Mouse (Mus musculus) kidney, embryonic 16.5 days (tissue): ENCODE results near the gene Patl2. TPM values are rescaled to one million over a fixed set of nuclear protein-coding genes. Genes with fewer than 3 reads are reported as not detected.

ENCODE experiments used
- ATAC-seq: fragments of 200-750 bp; cut with Nextera tagmentation; 2 replicates; pipeline ENCODE4 v1.8.0; 2017; ENCODE audit warnings: moderate TSS enrichment; ENCODE audit not compliant: low FRiP score, low TSS enrichment
- H3K27ac ChIP-seq: fragments of 300-500 bp; sonication (generic); 2 replicates; pipeline ENCODE4 v1.5.1; 2014; ENCODE audit warnings: low read length
- H3K27me3 ChIP-seq: fragments of 300-500 bp; sonication (generic); 2 replicates; pipeline ENCODE4 v1.6.1; 2014; ENCODE audit warnings: low read length, control low read depth, mixed read lengths; ENCODE audit not compliant: insufficient read depth
- H3K36me3 ChIP-seq: fragments of 300-500 bp; sonication (generic); 2 replicates; pipeline ENCODE4 v1.6.1; 2014; ENCODE audit warnings: low read length, control low read depth, mixed read lengths; ENCODE audit not compliant: insufficient read depth
- H3K4me1 ChIP-seq: fragments of 300-500 bp; sonication (generic); 2 replicates; pipeline ENCODE4 v1.6.1; 2014; ENCODE audit warnings: low read length, control low read depth, mixed read lengths; ENCODE audit not compliant: insufficient read depth
- H3K4me2 ChIP-seq: fragments of 300-500 bp; sonication (generic); replicated peaks from 2 replicates; pipeline ENCODE4 v1.6.1; 2014; ENCODE audit warnings: low read depth, low read length
- H3K4me3 ChIP-seq: fragments of 300-500 bp; sonication (generic); 2 replicates; pipeline ENCODE4 v1.5.1; 2014; ENCODE audit warnings: mild to moderate bottlenecking, low read length
- H3K9ac ChIP-seq: fragments of 300-500 bp; sonication (generic); replicated peaks from 2 replicates; pipeline ENCODE4 v1.6.1; 2014; ENCODE audit warnings: low read length
- H3K9me3 ChIP-seq: fragments of 300-500 bp; sonication (generic); 2 replicates; pipeline ENCODE4 v1.6.1; 2016; ENCODE audit warnings: low read length, control low read depth
- WGBS: fragments of 180-500 bp; shearing (Covaris S2); extraction: QIAGEN DNeasy Blood & Tissue Kit; methylation state at CpG from one replicate; pipeline ENCODE4 v1.1.7; 2014; 5-methylcytosine and 5-hydroxymethylcytosine counted together
- polyA plus RNA-seq: library from polyadenylated mRNA; unstranded; fragments of >200 nt; fragmentation: Nextera tagmentation; extraction: Ambion mirVana; gene quantifications from 2 replicates; pipeline ENCODE4 v1.2.1, GENCODE M21; 2015

Gene Patl2
- polyA plus RNA-seq, 1 experiment from 2014 or later: not detected

- under 1% methylated on average over 40 of the region's 40 CpGs for WGBS
- peak within 1 kb of the TSS; percentile 58 for H3K27ac ChIP-seq
- peaks cover 3% of the 10 kb centered on the region; the same call in 1 of the 2 replicates for H3K4me1 ChIP-seq
- peak; percentile 98 for ATAC-seq
- H3K4me3 ChIP-seq: peak within 1 kb of the TSS; percentile 71
- H3K36me3 ChIP-seq: no peaks in the 10 kb centered on the region
- peak within 1 kb of the TSS; percentile 86 for H3K9ac ChIP-seq
- H3K9me3 ChIP-seq: no peaks in the 10 kb centered on the region
- H3K27me3 ChIP-seq: no peaks in the 10 kb centered on the region
- peak within 1 kb of the TSS; percentile 81 for H3K4me2 ChIP-seq
Measured at GRCm38 (mm10) chr2:122147508-122148241, 38.3 kb downstream of the Patl2 start, which contains the start of gene B2m. B2m (plus strand) TSS chr2:122147686.

GRCm38 (mm10) chr2:122146687-122147086, 39.3 kb downstream of the Patl2 start:
- H3K4me3 ChIP-seq: no peak overlapping the region
- WGBS: 75% methylated on average over 6 of the region's 6 CpGs
- no peak overlapping the region for H3K4me2 ChIP-seq
- ATAC-seq: no peak
- no peak overlapping the region for H3K27ac ChIP-seq
- no peaks in the 10 kb centered on the region for H3K27me3 ChIP-seq
- peaks cover 3% of the 10 kb centered on the region; the same call in 1 of the 2 replicates for H3K4me1 ChIP-seq
- H3K36me3 ChIP-seq: no peaks in the 10 kb centered on the region
- no peaks in the 10 kb centered on the region for H3K9me3 ChIP-seq
- H3K9ac ChIP-seq: no peak overlapping the region

DNA sequence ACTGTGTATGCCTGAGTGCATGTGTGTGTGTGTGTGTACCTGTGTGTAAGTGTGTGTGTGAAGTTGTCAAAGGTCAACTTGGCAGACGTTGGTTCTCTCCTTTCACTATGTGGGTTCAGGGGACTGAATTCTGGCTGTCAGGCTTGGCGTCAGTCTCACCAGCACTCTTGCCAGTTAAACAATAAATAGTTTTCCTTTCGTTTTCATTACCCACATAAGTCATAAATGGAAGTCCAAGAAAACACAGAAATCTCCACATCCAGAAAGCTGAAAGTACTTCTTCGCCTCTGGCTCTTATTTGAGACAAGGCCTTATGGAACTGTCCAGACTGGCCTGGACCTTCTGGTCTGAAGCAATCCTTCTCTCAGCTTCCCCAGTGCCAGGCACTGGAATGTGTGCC, 40.2 kb downstream of the Patl2 start:
- 73% methylated on average over 4 of the region's 4 CpGs for WGBS
- Histone ChIP-seq H3K9me3 (no peaks in the 10 kb centered on the region), H3K4me1 (peaks cover 3% of the 10 kb centered on the region; the same call in 1 of the 2 replicates), H3K9ac (no peak overlapping the region), H3K4me3 (no peak overlapping the region), H3K27me3 (no peaks in the 10 kb centered on the region), H3K36me3 (no peaks in the 10 kb centered on the region), H3K27ac (no peak overlapping the region), H3K4me2 (no peak overlapping the region)
- no peak for ATAC-seq

DNA sequence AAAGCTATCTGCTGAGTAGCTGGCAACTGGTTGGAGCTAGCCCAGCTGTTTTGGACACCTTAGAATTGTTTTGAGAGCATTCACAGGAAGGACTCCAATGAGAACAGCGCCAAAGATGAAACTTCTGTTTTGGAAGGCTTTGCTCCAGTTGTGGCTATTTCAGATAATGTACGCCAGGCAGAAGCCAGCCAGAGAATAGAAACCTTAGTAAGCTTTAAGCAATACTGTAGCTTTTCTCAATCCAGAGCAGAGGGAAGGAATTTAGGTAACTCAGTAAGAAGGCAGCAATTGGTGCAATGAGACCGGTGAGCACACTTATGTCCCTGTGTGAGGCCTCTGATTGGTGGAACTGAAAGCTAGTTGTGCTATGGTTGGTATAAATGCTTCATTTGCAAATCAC, 42.9 kb downstream of the Patl2 start:
- Histone ChIP-seq H3K36me3 (no peaks in the 10 kb centered on the region), H3K4me2 (no peak overlapping the region), H3K27me3 (no peaks in the 10 kb centered on the region), H3K4me1 (0 out of 2 replicates have a peak, but pooled peaks cover 3% of the 10 kb centered on the region), H3K27ac (no peak overlapping the region), H3K4me3 (no peak overlapping the region), H3K9me3 (no peaks in the 10 kb centered on the region), H3K9ac (no peak overlapping the region)
- whole genome bisulfite sequencing: 92% methylated on average over 3 of the region's 3 CpGs
- ATAC-seq: no peak

- ATAC-seq: no peak
- no peaks in the 10 kb centered on the region for H3K36me3 ChIP-seq
- H3K27ac ChIP-seq: no peak overlapping the region
- no peaks in the 10 kb centered on the region for H3K4me1 ChIP-seq
- H3K9ac ChIP-seq: no peak overlapping the region
- H3K9me3 ChIP-seq: no peaks in the 10 kb centered on the region
- no peak overlapping the region for H3K4me3 ChIP-seq
- WGBS: 78% methylated on average over 5 of the region's 5 CpGs
- H3K27me3 ChIP-seq: no peaks in the 10 kb centered on the region
- H3K4me2 ChIP-seq: no peak overlapping the region
Measured at GRCm38 (mm10) chr2:122141332-122141967, 44.5 kb downstream of the Patl2 start.

DNA sequence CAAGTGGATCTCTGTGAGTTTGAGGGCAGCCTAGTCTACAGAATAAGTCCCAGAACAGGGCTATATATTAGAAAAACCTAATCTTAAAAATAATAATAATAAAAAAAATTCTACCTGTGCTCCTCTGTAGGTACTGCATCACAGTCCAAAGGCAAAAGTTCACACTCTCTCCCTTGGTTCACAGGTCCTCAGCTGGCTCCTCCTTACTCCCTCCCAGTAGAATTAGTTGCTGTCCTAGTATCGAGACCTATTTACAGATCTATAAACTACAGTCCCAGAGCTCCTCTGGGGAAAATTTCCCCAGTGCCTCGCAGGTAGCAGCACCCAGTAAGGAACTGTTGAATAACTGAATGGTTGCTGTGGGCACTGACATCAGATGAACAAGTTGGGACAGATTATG, 45.2 kb downstream of the Patl2 start:
- no peak overlapping the region for H3K27ac ChIP-seq
- WGBS: 76% methylated on average over 2 of the region's 2 CpGs

DNA sequence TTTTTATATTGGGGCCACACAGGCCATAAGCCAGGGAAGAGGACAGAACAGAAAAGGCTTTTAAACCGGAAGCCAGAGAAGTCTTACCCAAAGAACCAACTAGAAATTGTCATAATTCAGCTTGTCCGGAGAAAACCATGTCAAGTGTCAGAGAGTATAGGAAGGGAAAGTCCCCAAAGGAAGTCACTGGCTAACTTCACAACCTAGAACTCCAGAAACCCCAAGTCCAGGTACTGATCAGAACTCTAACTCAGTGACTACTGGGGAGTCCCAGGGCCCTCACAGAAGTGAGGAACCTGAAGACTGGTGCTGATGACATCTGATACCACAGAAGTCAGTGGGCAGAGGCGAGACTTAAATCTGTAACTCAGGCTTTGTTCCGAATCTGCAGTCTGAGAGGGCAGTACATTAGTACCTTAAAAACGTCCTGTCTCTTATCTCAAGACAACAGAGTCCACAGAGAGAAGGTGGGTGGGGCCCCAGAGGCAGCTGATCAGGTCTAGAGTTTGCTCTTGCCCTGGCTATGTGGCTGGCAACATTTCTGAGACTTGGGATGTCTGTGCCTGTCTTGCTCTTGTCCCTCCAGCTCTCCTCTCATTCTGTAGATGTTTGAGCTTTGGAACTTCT, 48.0 kb downstream of the Patl2 start:
- no peak for ATAC-seq
- Histone ChIP-seq H3K27ac (no peak overlapping the region), H3K4me3 (no peak overlapping the region), H3K27me3 (no peaks in the 10 kb centered on the region), H3K9ac (no peak overlapping the region), H3K36me3 (no peaks in the 10 kb centered on the region), H3K9me3 (no peaks in the 10 kb centered on the region), H3K4me2 (no peak overlapping the region), H3K4me1 (no peaks in the 10 kb centered on the region)
- 41% methylated on average over 5 of the region's 5 CpGs for WGBS

More for the DNA sequence above, 45.2 kb downstream of the Patl2 start:
- Histone ChIP-seq H3K9ac (no peak overlapping the region), H3K4me2 (no peak overlapping the region), H3K27me3 (no peaks in the 10 kb centered on the region), H3K9me3 (no peaks in the 10 kb centered on the region), H3K36me3 (no peaks in the 10 kb centered on the region), H3K4me3 (no peak overlapping the region), H3K4me1 (no peaks in the 10 kb centered on the region)
- ATAC-seq: no peak

GRCm38 (mm10) chr2:122132618-122133017, 53.4 kb downstream of the Patl2 start:
- WGBS: 73% methylated on average over 2 of the region's 2 CpGs
- ATAC-seq: no peak

DNA sequence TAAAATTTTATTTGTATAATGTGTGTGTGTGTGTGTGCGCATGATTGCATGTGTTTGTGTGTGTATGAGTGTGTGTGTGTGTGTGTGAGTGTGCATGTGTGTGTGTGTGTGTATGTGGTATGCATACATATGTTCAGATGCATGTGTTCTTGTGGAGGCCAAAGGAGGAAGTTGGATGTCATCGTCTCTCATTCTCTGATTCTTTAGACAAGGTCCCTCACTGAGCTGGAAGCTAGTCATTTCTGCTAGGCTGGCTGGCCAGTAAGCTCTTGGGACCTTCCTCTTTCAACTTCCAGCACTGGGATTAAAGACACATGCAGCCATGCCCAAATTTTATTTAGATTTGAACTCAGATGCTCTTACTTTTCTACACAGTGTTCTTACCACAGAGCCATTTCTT, 53.9 kb downstream of the Patl2 start:
- Histone ChIP-seq H3K36me3 (no peaks in the 10 kb centered on the region), H3K9ac (no peak overlapping the region), H3K4me2 (no peak overlapping the region), H3K27ac (no peak overlapping the region), H3K9me3 (no peaks in the 10 kb centered on the region), H3K4me1 (no peaks in the 10 kb centered on the region), H3K4me3 (no peak overlapping the region), H3K27me3 (no peaks in the 10 kb centered on the region)
- no peak for ATAC-seq
- WGBS: 96% methylated on average over 2 of the region's 2 CpGs

More at GRCm38 (mm10) chr2:122132618-122133017, 53.4 kb downstream of the Patl2 start:
- no peak overlapping the region for H3K9ac ChIP-seq
- no peak overlapping the region for H3K4me2 ChIP-seq
- no peaks in the 10 kb centered on the region for H3K4me1 ChIP-seq
- no peak overlapping the region for H3K27ac ChIP-seq
- no peak overlapping the region for H3K4me3 ChIP-seq
- no peaks in the 10 kb centered on the region for H3K36me3 ChIP-seq
- H3K27me3 ChIP-seq: no peaks in the 10 kb centered on the region
- H3K9me3 ChIP-seq: no peaks in the 10 kb centered on the region

GRCm38 (mm10) chr2:122127635-122128034, 58.4 kb downstream of the Patl2 start:
- no peak overlapping the region for H3K4me2 ChIP-seq
- no peaks in the 10 kb centered on the region for H3K4me1 ChIP-seq
- ATAC-seq: no peak
- no peak overlapping the region for H3K4me3 ChIP-seq
- WGBS: 93% methylated on average over 4 of the region's 4 CpGs
- H3K27me3 ChIP-seq: no peaks in the 10 kb centered on the region
- H3K36me3 ChIP-seq: no peaks in the 10 kb centered on the region
- no peak overlapping the region for H3K27ac ChIP-seq
- no peak overlapping the region for H3K9ac ChIP-seq
- H3K9me3 ChIP-seq: no peaks in the 10 kb centered on the region
